13 mouse cellular contexts compared by ENCODE assay signal in the genomic region with DNA sequence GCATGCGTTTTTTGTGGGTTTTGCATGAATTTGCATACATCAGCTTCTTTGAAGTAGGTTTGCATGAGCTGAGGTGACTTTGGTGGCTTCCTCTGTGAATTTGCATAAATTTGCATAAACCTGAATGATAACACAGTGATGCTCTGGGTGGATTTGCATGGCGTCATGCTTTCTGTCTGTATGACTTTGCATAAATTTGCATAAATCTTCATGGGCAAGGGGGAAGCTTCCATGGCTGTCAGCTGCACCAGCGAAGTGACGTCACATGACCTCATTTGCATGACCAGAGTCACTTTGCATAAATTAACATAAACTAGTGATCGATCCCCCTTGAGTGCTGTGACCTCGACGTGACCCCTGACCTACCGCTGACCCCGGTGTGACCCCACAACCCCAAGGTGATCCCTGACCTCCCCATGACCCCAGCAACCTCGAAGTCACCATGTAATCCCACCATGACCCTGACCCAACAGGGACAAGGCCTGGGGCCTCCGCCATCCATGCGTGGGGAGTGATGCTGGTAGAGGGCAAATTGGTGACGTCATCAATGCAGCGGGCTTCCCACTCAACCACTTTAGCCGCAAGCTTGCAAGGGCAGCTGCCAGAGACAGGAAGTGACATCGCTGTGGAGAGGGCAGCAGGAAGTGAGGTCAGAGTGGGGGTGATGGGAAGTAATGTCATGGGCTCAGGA.
DNase-seq lines count a peak whose midpoint lies in the region; ATAC-seq lines count a peak whose summit lies in the region.
"Had no signal": no experiment of that assay in that cellular context is flagged by ENCODE, and none has a peak within 500 bp of the region (broad histone marks: within the 10 kb centered on the region; RNA-seq: fewer than 3 reads in every experiment).

No protein-coding gene starts in this region.

- 85% methylated on average over 16 of the region's 16 CpGs for WGBS in midbrain, embryonic 12.5 days
- WGBS in midbrain, embryonic 16.5 days = 77% methylated on average over 16 of the region's 16 CpGs

- 0 out of 2 replicates have a peak, but pooled peaks cover 3% of the 10 kb centered on the region for H3K9me3 ChIP-seq in midbrain, embryonic 12.5 days
- no peaks in the 10 kb centered on the region for H3K9me3 ChIP-seq in midbrain, embryonic 16.5 days (replicated peaks; ENCODE audit: control insufficient read depth, low read length, poor library complexity, severe bottlenecking)

- peaks cover 39% of the 10 kb centered on the region for H3K36me3 ChIP-seq in midbrain, embryonic 12.5 days
- H3K36me3 ChIP-seq in midbrain, embryonic 16.5 days (ENCODE audit: control insufficient read depth, insufficient read depth, low read length) = peaks cover 22% of the 10 kb centered on the region

- no peak overlapping the region for H3K27ac ChIP-seq in midbrain, embryonic 12.5 days (replicated peaks)
- no peak overlapping the region for H3K27ac ChIP-seq in midbrain, embryonic 16.5 days (ENCODE audit: low read length)
- H3K27ac ChIP-seq: heart, embryonic 13.5 days; liver, embryonic 12.5 days had no signal

- H3K4me2 ChIP-seq in midbrain, embryonic 12.5 days (replicated peaks) = no peak overlapping the region
- no peak overlapping the region for H3K4me2 ChIP-seq in midbrain, embryonic 16.5 days (ENCODE audit: low read length)
- H3K4me2 ChIP-seq: heart, embryonic 13.5 days; liver, embryonic 12.5 days had no signal

- H3K27me3 ChIP-seq in midbrain, embryonic 12.5 days = no peaks in the 10 kb centered on the region
- no peaks in the 10 kb centered on the region for H3K27me3 ChIP-seq in midbrain, embryonic 16.5 days (ENCODE audit: control insufficient read depth, insufficient read depth, low read depth, low read length)
- H3K27me3 ChIP-seq: heart, embryonic 13.5 days; liver, embryonic 12.5 days had no signal

- no peak overlapping the region for H3K9ac ChIP-seq in midbrain, embryonic 12.5 days (replicated peaks)
- H3K9ac ChIP-seq in midbrain, embryonic 16.5 days (ENCODE audit: low read depth, low read length) = no peak overlapping the region
- H3K9ac ChIP-seq: heart, embryonic 13.5 days; liver, embryonic 12.5 days had no signal

- H3K4me3 ChIP-seq in midbrain, embryonic 12.5 days = no peak overlapping the region
- H3K4me3 ChIP-seq in midbrain, embryonic 16.5 days (ENCODE audit: low read depth, low read length) = no peak overlapping the region
- H3K4me3 ChIP-seq: erythroblast, embryonic 14.5 days; heart, embryonic 13.5 days; liver, embryonic 12.5 days had no signal

- peak; percentile 27 for ATAC-seq in midbrain, embryonic 12.5 days (ENCODE audit: low FRiP score, low read depth)
- ATAC-seq in midbrain, embryonic 16.5 days = no peak
- ATAC-seq: liver, embryonic 12.5 days had no signal

- peak; percentile 54 for DNase-seq in cerebellum, adult 11-12 months
- no peak for DNase-seq in cerebellum, postnatal 4 days (ENCODE audit: low spot score in 2 of 2)
- peak; percentile 16 to 37 for DNase-seq in cerebellum, postnatal 14 days
- DNase-seq in retina, postnatal 1 day = peak; percentile 34
- DNase-seq in urinary bladder, postnatal 4 days (ENCODE audit: low spot score in 2 of 2) = no peak
- DNase-seq in adrenal gland, adult 8-10 months = no peak
- DNase-seq: adrenal gland, postnatal 14 days; kidney, postnatal 36 days had no signal

- no peaks in the 10 kb centered on the region for H3K4me1 ChIP-seq in midbrain, embryonic 12.5 days
- H3K4me1 ChIP-seq in midbrain, embryonic 16.5 days (ENCODE audit: control insufficient read depth, insufficient read depth, low read length) = 0 out of 2 replicates have a peak, but pooled peaks cover 3% of the 10 kb centered on the region

Comparison
In these comparisons a context has a peak if more than half of its experiments do, and no peak if none do; other contexts are left out.
1. DNase-seq: peak in cerebellum, adult 11-12 months (single experiment), cerebellum, postnatal 14 days (2 of 2) and retina, postnatal 1 day (single experiment); none in cerebellum, postnatal 4 days (0 of 2), urinary bladder, postnatal 4 days (0 of 2) and adrenal gland, adult 8-10 months (single experiment).